Mouse (Mus musculus) CH12.LX (cell line): ENCODE measurements around the gene Neb. TPM values are rescaled to one million over a fixed set of nuclear protein-coding genes. Genes with fewer than 3 reads are reported as not detected.

Experiments used
- DNase-seq: peaks from one replicate; pipeline ENCODE4 v3.0.0-alpha.2; 2013; ENCODE audit errors: extremely low read depth
- H3K27ac ChIP-seq: 2 replicates; pipeline ENCODE4 v1.5.1; 2012; ENCODE audit warnings: low read depth, mild to moderate bottlenecking, control low read depth, moderate library complexity; ENCODE audit not compliant: insufficient read depth
- H3K27me3 ChIP-seq: replicated peaks from 2 replicates; pipeline ENCODE3; 2012; ENCODE audit warnings: inconsistent platforms
- H3K36me3 ChIP-seq, 2 experiments: replicated peaks in 1 of 2; 2 replicates each; pipeline versions ENCODE3 to v1.6.1; 2012; ENCODE audit warnings: inconsistent platforms in 1 of 2, low read length in 1 of 2, mild to moderate bottlenecking in 1 of 2, mixed read lengths in 1 of 2, moderate library complexity in 1 of 2; ENCODE audit not compliant: control insufficient read depth in 1 of 2, insufficient read depth in 1 of 2
- H3K4me1 ChIP-seq, 2 experiments: 2 replicates each; pipeline ENCODE4 v1.6.1; 2012; ENCODE audit warnings: inconsistent platforms in 1 of 2, moderate library complexity in 1 of 2; ENCODE audit not compliant: insufficient read depth in 2 of 2, control insufficient read depth in 1 of 2
- H3K4me2 ChIP-seq: 2 replicates; pipeline ENCODE4 v1.6.1; 2012; ENCODE audit warnings: low read depth, mild to moderate bottlenecking, control low read depth; ENCODE audit not compliant: poor library complexity, insufficient read depth, severe bottlenecking
- H3K4me3 ChIP-seq, 3 experiments: fragments of 150-350 bp in 1 of 3; sonication (generic) in 1 of 3; replicated peaks in 1 of 3; 2 replicates each; pipeline versions ENCODE3 to v1.5.1; 2011 to 2012; ENCODE audit warnings: low read depth in 2 of 3, low read length in 2 of 3, mild to moderate bottlenecking in 2 of 3, moderate library complexity in 2 of 3, control low read depth in 1 of 3, improper control_type of control experiment in 1 of 3, inconsistent platforms in 1 of 3, mixed read lengths in 1 of 3; ENCODE audit not compliant: poor library complexity in 1 of 3
- H3K79me2 ChIP-seq: replicated peaks from 2 replicates; pipeline ENCODE4 v1.6.1; 2012; ENCODE audit warnings: mild to moderate bottlenecking, moderate library complexity; ENCODE audit not compliant: control insufficient read depth, poor library complexity, insufficient read depth, severe bottlenecking; ENCODE audit errors: extremely low read depth
- H3K9ac ChIP-seq: 2 replicates; pipeline ENCODE4 v1.6.1; 2012; ENCODE audit warnings: low read depth, mild to moderate bottlenecking, control low read depth, moderate library complexity; ENCODE audit not compliant: insufficient read depth
- H3K9me3 ChIP-seq: replicated peaks from 2 replicates; pipeline ENCODE3; 2012; ENCODE audit warnings: low read length, inconsistent platforms, mixed read lengths
- ELF1 ChIP-seq: IDR thresholded peaks from 2 replicates; pipeline ENCODE4 v1.6.1; 2014; ENCODE audit warnings: low read depth, mild to moderate bottlenecking, inconsistent platforms, low read length, improper control_type of control experiment
- IRF4 ChIP-seq: IDR thresholded peaks from 2 replicates; pipeline ENCODE4 v1.6.1; 2014; ENCODE audit warnings: low read depth, mild to moderate bottlenecking, inconsistent platforms, low read length, improper control_type of control experiment
- JUND ChIP-seq: conservative IDR thresholded peaks from 2 replicates; pipeline ENCODE4 v1.6.1; 2011; ENCODE audit warnings: low read depth, low read length, improper control_type of control experiment
- KAT2A ChIP-seq: IDR thresholded peaks from 2 replicates; pipeline ENCODE4 v1.6.1; 2012; ENCODE audit warnings: low read length, improper control_type of control experiment, inconsistent platforms; ENCODE audit not compliant: insufficient replicate concordance
- MAFK ChIP-seq: IDR thresholded peaks from 2 replicates; pipeline ENCODE4 v1.6.1; 2011; ENCODE audit warnings: low read length, improper control_type of control experiment; ENCODE audit not compliant: insufficient replicate concordance
- MEF2A ChIP-seq: IDR thresholded peaks from 2 replicates; pipeline ENCODE4 v1.6.1; 2014; ENCODE audit warnings: low read depth, mild to moderate bottlenecking, inconsistent platforms, low read length, improper control_type of control experiment, borderline replicate concordance
- MYC ChIP-seq: IDR thresholded peaks from 2 replicates; pipeline ENCODE4 v1.6.1; 2011; ENCODE audit warnings: low read depth, mild to moderate bottlenecking, improper control_type of control experiment, low read length
- POLR2A ChIP-seq: IDR thresholded peaks from 2 replicates; pipeline ENCODE4 v1.6.1; 2011; ENCODE audit warnings: low read depth, mild to moderate bottlenecking, improper control_type of control experiment, low read length
- POLR2AphosphoS2 ChIP-seq: IDR thresholded peaks from 2 replicates; pipeline ENCODE4 v1.6.1; 2011; ENCODE audit warnings: low read depth, low read length, improper control_type of control experiment
- RAD21 ChIP-seq: IDR thresholded peaks from 2 replicates; pipeline ENCODE4 v1.6.1; 2011; ENCODE audit warnings: low read depth, mild to moderate bottlenecking, low read length, improper control_type of control experiment, moderate library complexity
- RCOR1 ChIP-seq: conservative IDR thresholded peaks from 2 replicates; pipeline ENCODE4 v1.6.1; 2012; ENCODE audit warnings: low read depth, mild to moderate bottlenecking, inconsistent platforms, low read length, improper control_type of control experiment
- SIN3A ChIP-seq: IDR thresholded peaks from 2 replicates; pipeline ENCODE4 v1.6.1; 2012; ENCODE audit warnings: low read length, improper control_type of control experiment, inconsistent platforms
- TBP ChIP-seq: conservative IDR thresholded peaks from 2 replicates; pipeline ENCODE4 v1.6.1; 2011; ENCODE audit warnings: low read depth, low read length, improper control_type of control experiment
- TCF12 ChIP-seq: IDR thresholded peaks from 2 replicates; pipeline ENCODE4 v1.6.1; 2014; ENCODE audit warnings: low read depth, mild to moderate bottlenecking, inconsistent platforms, low read length, improper control_type of control experiment
- UBTF ChIP-seq: IDR thresholded peaks from 2 replicates; pipeline ENCODE4 v1.6.1; 2012; ENCODE audit warnings: low read depth, mild to moderate bottlenecking, inconsistent platforms, low read length, improper control_type of control experiment, moderate library complexity
- ZC3H11A ChIP-seq: IDR thresholded peaks from 2 replicates; pipeline ENCODE4 v1.6.1; 2012; ENCODE audit warnings: low read depth, mild to moderate bottlenecking, inconsistent platforms, low read length, improper control_type of control experiment
- ZMIZ1 ChIP-seq: IDR thresholded peaks from 2 replicates; pipeline ENCODE4 v1.6.1; 2012; ENCODE audit warnings: low read depth, mild to moderate bottlenecking, inconsistent platforms, low read length, improper control_type of control experiment
- ZNF384 ChIP-seq: IDR thresholded peaks from 2 replicates; pipeline ENCODE4 v1.6.1; 2012; ENCODE audit warnings: low read depth, low read length, improper control_type of control experiment, inconsistent platforms
- dilution Hi-C: fragments of 300-500 bp; cut with MboI; formaldehyde crosslinking; loops from 2 replicates; pipeline ENCODE4 v1.14.3; 2020; ENCODE audit warnings: low sequenced_read_pairs; ENCODE audit not compliant: extremely low pct_unique_long_range_greater_than_20kb, extremely low pct_ligation_motif_present
- in situ Hi-C: fragments of 300-500 bp; cut with MboI; formaldehyde crosslinking; loops from 3 replicates; pipeline ENCODE4 v1.14.3; 2019; ENCODE audit warnings: low sequenced_read_pairs, low pct_ligation_motif_present, low pct_unique_long_range_greater_than_20kb, mixed read lengths
- polyA plus RNA-seq: library from polyadenylated mRNA; unstranded; fragments of >175 nt; gene quantifications from 2 replicates; pipeline ENCODE4 v1.2.1, GENCODE M21; 2012; ENCODE audit warnings: low read depth; ENCODE audit not compliant: insufficient read length
- total RNA-seq, 2 experiments: library from RNA; depleted of rRNA; stranded (reverse); fragments of 300-350 nt in 1 of 2; fragments of >200 nt in 1 of 2; gene quantifications; 2 replicates each; pipeline ENCODE4 v1.2.3; 2012 to 2014

Neb gene
- total and polyA plus RNA-seq, 3 experiments, result 1.5 to 1.8 (median 1.7) TPM

- TF ChIP-seq MAFK (no peak), RCOR1 (no peak), POLR2A (no peak), IRF4 (no peak), UBTF (no peak), TBP (no peak), KAT2A (no peak), JUND (no peak), POLR2AphosphoS2 (no peak), ZNF384 (no peak), MEF2A (no peak), MYC (no peak), ZMIZ1 (no peak), RAD21 (no peak), TCF12 (no peak)
- H3K4me2 ChIP-seq, result no peak overlapping the region
- H3K4me1 ChIP-seq, result no peaks in the 10 kb centered on the region
- H3K9ac ChIP-seq, result no peak overlapping the region
- dilution Hi-C loops, result no loop called here
- no peaks in the 10 kb centered on the region for H3K27me3 ChIP-seq
- H3K79me2 ChIP-seq, result no peaks in the 10 kb centered on the region
- in situ Hi-C loops, result no loop called here
- no peaks in the 10 kb centered on the region for H3K36me3 ChIP-seq
- H3K27ac ChIP-seq, result no peak overlapping the region
- no peaks in the 10 kb centered on the region for H3K9me3 ChIP-seq
- no peak for DNase-seq
- H3K4me3 ChIP-seq, result no peak overlapping the region
These were observed 184.6 kb downstream of the Neb start for GRCm38 (mm10) chr2:52193629-52194028.

DNA sequence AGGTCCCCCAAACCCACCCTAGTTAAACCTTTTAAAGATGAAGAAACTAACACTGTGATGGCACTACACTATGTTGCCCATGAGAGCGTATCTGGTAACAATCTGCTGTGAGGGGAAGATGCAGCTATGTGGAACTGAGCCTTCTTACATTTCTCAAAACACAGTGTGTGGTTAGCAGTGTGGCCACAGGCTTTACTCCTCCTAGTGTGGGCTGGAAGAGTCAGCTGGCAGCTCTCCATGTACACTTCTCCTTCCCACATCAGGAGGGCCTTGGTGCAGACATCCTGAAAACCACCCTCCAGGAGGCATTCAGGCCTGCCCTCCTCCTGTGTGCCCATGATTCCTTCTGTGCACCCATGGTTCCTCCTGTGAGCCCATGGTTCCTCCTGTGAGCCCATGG, 198.6 kb downstream of the Neb start:
- DNase-seq, result peak; percentile 18
- dilution Hi-C loops, result no loop called here

More for the DNA sequence above, 198.6 kb downstream of the Neb start:
- H3K9ac ChIP-seq, result no peak overlapping the region
- in situ Hi-C loops, result no loop called here
- no peaks in the 10 kb centered on the region for H3K27me3 ChIP-seq
- H3K9me3 ChIP-seq, result no peaks in the 10 kb centered on the region
- no peak for TF ChIP-seq ELF1
- no peak for TF ChIP-seq ZC3H11A
- TF ChIP-seq UBTF, result no peak
- peak; percentile 68; the same call in 1 of the 2 replicates for TF ChIP-seq TBP
- no peak for TF ChIP-seq SIN3A
- TF ChIP-seq IRF4, result no peak
- no peak for TF ChIP-seq TCF12
- no peak overlapping the region for H3K4me2 ChIP-seq
- no peaks in the 10 kb centered on the region for H3K79me2 ChIP-seq
- H3K36me3 ChIP-seq, result no peaks in the 10 kb centered on the region
- H3K4me1 ChIP-seq, result peaks cover 6 to 33% of the 10 kb centered on the region in 2 experiments; a peak in 3 of 4 replicates
- H3K4me3 ChIP-seq, result no peak overlapping the region
- no peak overlapping the region for H3K27ac ChIP-seq
